Comparison of ENCODE assay signal across 23 mouse cellular contexts in the genomic region with DNA sequence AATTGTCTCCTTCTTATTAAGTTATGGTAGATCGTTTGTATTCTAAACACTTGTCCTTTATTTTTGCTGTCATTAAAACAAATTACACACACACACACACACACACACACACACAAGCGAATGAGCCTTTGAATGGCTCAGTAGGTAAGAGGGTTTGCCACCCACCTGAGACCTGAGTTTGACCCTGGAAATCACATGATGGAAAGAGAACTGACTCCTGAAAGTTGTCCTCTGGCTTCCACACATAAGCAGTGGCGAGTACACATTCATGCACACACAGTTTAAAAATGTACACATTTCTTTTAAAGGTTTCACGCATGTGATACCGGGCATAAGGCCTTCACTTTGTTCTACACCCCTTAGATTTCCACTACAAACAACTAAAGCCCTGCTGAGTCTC. TPM values are rescaled to one million over a fixed set of nuclear protein-coding genes. Genes with fewer than 3 reads are reported as not detected.
DNase-seq lines count a peak whose midpoint lies in the region; ATAC-seq and TF ChIP-seq lines count a peak whose summit lies in the region.
"Had no signal": no experiment of that assay in that cellular context is flagged by ENCODE, and none has a peak within 500 bp of the region (broad histone marks: within the 10 kb centered on the region; RNA-seq: fewer than 3 reads in every experiment).

No protein-coding gene starts in this region.

- 0 out of 2 replicates have a peak, but pooled peaks cover 7% of the 10 kb centered on the region for H3K4me1 ChIP-seq in embryonic facial prominence, embryonic 12.5 days
- H3K4me1 ChIP-seq in embryonic facial prominence, embryonic 10.5 days, result no peaks in the 10 kb centered on the region
- peaks cover 26% of the 10 kb centered on the region for H3K4me1 ChIP-seq in forebrain, embryonic 15.5 days
- H3K4me1 ChIP-seq in forebrain, embryonic 10.5 days, result no peaks in the 10 kb centered on the region
- H3K4me1 ChIP-seq in midbrain, embryonic 11.5 days (ENCODE audit: control insufficient read depth, insufficient read depth, low read length), result peaks cover 8% of the 10 kb centered on the region
- no peaks in the 10 kb centered on the region for H3K4me1 ChIP-seq in midbrain, postnatal 0 days (ENCODE audit: insufficient read depth, low read length)
- no peaks in the 10 kb centered on the region for H3K4me1 ChIP-seq in E14TG2a.4 (replicated peaks; ENCODE audit: low read depth, low read length)
- H3K4me1 ChIP-seq: embryonic facial prominence, embryonic 15.5 days; intestine, embryonic 15.5 days had no signal

- peaks cover 41% of the 10 kb centered on the region for H3K36me3 ChIP-seq in embryonic facial prominence, embryonic 12.5 days
- H3K36me3 ChIP-seq in embryonic facial prominence, embryonic 10.5 days (replicated peaks), result peaks cover 77% of the 10 kb centered on the region
- H3K36me3 ChIP-seq in forebrain, embryonic 15.5 days, result peaks cover 19% of the 10 kb centered on the region
- H3K36me3 ChIP-seq in forebrain, embryonic 10.5 days (replicated peaks), result peaks cover 76% of the 10 kb centered on the region
- H3K36me3 ChIP-seq in midbrain, embryonic 11.5 days (ENCODE audit: control insufficient read depth, insufficient read depth, low read length), result peaks cover 2% of the 10 kb centered on the region; the same call in 1 of the 2 replicates
- no peaks in the 10 kb centered on the region; the same call in 1 of the 2 replicates for H3K36me3 ChIP-seq in midbrain, postnatal 0 days (ENCODE audit: insufficient read depth, low read length)
- H3K36me3 ChIP-seq in E14TG2a.4 (ENCODE audit: insufficient read depth, low read length), result peaks cover 48% of the 10 kb centered on the region

- no peak overlapping the region for H3K9ac ChIP-seq in embryonic facial prominence, embryonic 12.5 days
- no peak overlapping the region for H3K9ac ChIP-seq in forebrain, embryonic 15.5 days (replicated peaks)
- H3K9ac ChIP-seq in midbrain, embryonic 11.5 days (ENCODE audit: low read length), result no peak overlapping the region
- no peak overlapping the region for H3K9ac ChIP-seq in midbrain, postnatal 0 days (replicated peaks; ENCODE audit: low read length, poor library complexity, severe bottlenecking)
- H3K9ac ChIP-seq: embryonic facial prominence, embryonic 15.5 days; hindbrain, embryonic 13.5 days; intestine, embryonic 15.5 days had no signal

- no peak for DNase-seq in embryonic facial prominence, embryonic 10.5 days (ENCODE audit: low spot score)
- DNase-seq in forebrain, embryonic 10.5 days (ENCODE audit: extremely low spot score, low spot score), result no peak
- peak; percentile 72 for DNase-seq in midbrain, embryonic 11.5 days (ENCODE audit: low spot score, missing footprints)
- no peak for DNase-seq in midbrain, postnatal 0 days (ENCODE audit: low spot score)
- no peak for DNase-seq in spleen, postnatal 14 days (ENCODE audit: low spot score in 2 of 2)
- DNase-seq: adrenal gland, postnatal 10 days; adrenal gland, postnatal 36 days; cerebellum, adult 18-20 months; cerebellum, adult 9-10 months; cerebellum, postnatal 14 days; gastrocnemius, postnatal 10 days; gastrocnemius, postnatal 36 days; kidney, adult 18-20 months had no signal

- TF ChIP-seq CTCF in midbrain, postnatal 0 days (IDR thresholded peaks at IDR 0.05), result no peak
- TF ChIP-seq CTCF in E14TG2a.4 (conservative IDR thresholded peaks at IDR 0.05; ENCODE audit: low read length), result no peak

- ATAC-seq in embryonic facial prominence, embryonic 12.5 days (ENCODE audit: insufficient number of reproducible peaks, insufficient read depth, low FRiP score, low TSS enrichment), result no peak
- ATAC-seq in forebrain, embryonic 15.5 days (replicated peaks), result no peak
- no peak for ATAC-seq in midbrain, embryonic 11.5 days (ENCODE audit: low FRiP score)
- no peak for ATAC-seq in midbrain, postnatal 0 days (ENCODE audit: low FRiP score)
- ATAC-seq: hindbrain, embryonic 16.5 days; intestine, embryonic 15.5 days; Patski had no signal

- 0 out of 2 replicates have a peak overlapping the region, but pooled peaks have one; percentile 54 for H3K27ac ChIP-seq in embryonic facial prominence, embryonic 12.5 days
- H3K27ac ChIP-seq in embryonic facial prominence, embryonic 10.5 days (replicated peaks), result no peak overlapping the region
- peak overlapping the region; percentile 82 for H3K27ac ChIP-seq in forebrain, embryonic 15.5 days (replicated peaks)
- no peak overlapping the region for H3K27ac ChIP-seq in forebrain, embryonic 10.5 days
- H3K27ac ChIP-seq in midbrain, embryonic 11.5 days (ENCODE audit: low read depth, low read length), result no peak overlapping the region
- no peak overlapping the region for H3K27ac ChIP-seq in midbrain, postnatal 0 days (ENCODE audit: low read depth, low read length)
- H3K27ac ChIP-seq: embryonic facial prominence, embryonic 15.5 days; hindbrain, embryonic 10.5 days; intestine, embryonic 15.5 days had no signal

- no peak overlapping the region for H3K4me3 ChIP-seq in embryonic facial prominence, embryonic 12.5 days
- no peak overlapping the region for H3K4me3 ChIP-seq in embryonic facial prominence, embryonic 10.5 days
- H3K4me3 ChIP-seq in forebrain, embryonic 15.5 days, result no peak overlapping the region
- no peak overlapping the region for H3K4me3 ChIP-seq in forebrain, embryonic 10.5 days
- H3K4me3 ChIP-seq in midbrain, embryonic 11.5 days (ENCODE audit: low read depth, low read length), result no peak overlapping the region
- H3K4me3 ChIP-seq in midbrain, postnatal 0 days (ENCODE audit: low read depth, low read length), result no peak overlapping the region
- H3K4me3 ChIP-seq in E14TG2a.4 (replicated peaks; ENCODE audit: low read length), result peak overlapping the region; percentile 37; the same call in 1 of the 2 replicates
- H3K4me3 ChIP-seq: embryonic facial prominence, embryonic 15.5 days; hindbrain, embryonic 10.5 days; hindbrain, embryonic 13.5 days; intestine, embryonic 15.5 days had no signal

- H3K4me2 ChIP-seq in embryonic facial prominence, embryonic 12.5 days (replicated peaks), result no peak overlapping the region
- no peak overlapping the region for H3K4me2 ChIP-seq in forebrain, embryonic 15.5 days (replicated peaks)
- no peak overlapping the region for H3K4me2 ChIP-seq in midbrain, embryonic 11.5 days
- no peak overlapping the region for H3K4me2 ChIP-seq in midbrain, postnatal 0 days (ENCODE audit: low read depth, low read length, poor library complexity, severe bottlenecking)
- H3K4me2 ChIP-seq: embryonic facial prominence, embryonic 15.5 days; heart, embryonic 11.5 days; hindbrain, embryonic 13.5 days; intestine, embryonic 15.5 days had no signal

- no peaks in the 10 kb centered on the region for H3K27me3 ChIP-seq in embryonic facial prominence, embryonic 12.5 days
- no peaks in the 10 kb centered on the region for H3K27me3 ChIP-seq in embryonic facial prominence, embryonic 10.5 days (replicated peaks; ENCODE audit: low read depth, poor library complexity, severe bottlenecking)
- H3K27me3 ChIP-seq in forebrain, embryonic 15.5 days, result no peaks in the 10 kb centered on the region
- H3K27me3 ChIP-seq in forebrain, embryonic 10.5 days (ENCODE audit: poor library complexity, severe bottlenecking), result no peaks in the 10 kb centered on the region
- H3K27me3 ChIP-seq in midbrain, embryonic 11.5 days (ENCODE audit: control insufficient read depth, insufficient read depth, low read length), result no peaks in the 10 kb centered on the region
- no peaks in the 10 kb centered on the region for H3K27me3 ChIP-seq in midbrain, postnatal 0 days (ENCODE audit: insufficient read depth, low read length)
- no peaks in the 10 kb centered on the region for H3K27me3 ChIP-seq in E14TG2a.4 (ENCODE audit: insufficient read depth, low read length)
- H3K27me3 ChIP-seq: embryonic facial prominence, embryonic 15.5 days; hindbrain, embryonic 13.5 days; intestine, embryonic 15.5 days; Patski had no signal

- H3K9me3 ChIP-seq in embryonic facial prominence, embryonic 12.5 days, result no peaks in the 10 kb centered on the region
- H3K9me3 ChIP-seq in embryonic facial prominence, embryonic 10.5 days, result no peaks in the 10 kb centered on the region; the same call in 1 of the 2 replicates
- H3K9me3 ChIP-seq in forebrain, embryonic 15.5 days, result no peaks in the 10 kb centered on the region
- H3K9me3 ChIP-seq in forebrain, embryonic 10.5 days, result no peaks in the 10 kb centered on the region; the same call in 1 of the 2 replicates
- H3K9me3 ChIP-seq in midbrain, embryonic 11.5 days (ENCODE audit: control insufficient read depth, low read length), result no peaks in the 10 kb centered on the region
- H3K9me3 ChIP-seq in midbrain, postnatal 0 days (ENCODE audit: low read length), result no peaks in the 10 kb centered on the region
- H3K9me3 ChIP-seq in E14TG2a.4 (ENCODE audit: low read length), result peaks cover 54% of the 10 kb centered on the region
- H3K9me3 ChIP-seq: embryonic facial prominence, embryonic 15.5 days; hindbrain, embryonic 13.5 days; intestine, embryonic 15.5 days had no signal

- WGBS in embryonic facial prominence, embryonic 12.5 days, result 90% methylated on average over 5 of the region's 5 CpGs
- WGBS in embryonic facial prominence, embryonic 10.5 days, result 96% methylated on average over 5 of the region's 5 CpGs
- 60% methylated on average over 5 of the region's 5 CpGs for WGBS in forebrain, embryonic 15.5 days
- WGBS in forebrain, embryonic 10.5 days, result 94% methylated on average over 5 of the region's 5 CpGs
- 96% methylated on average over 5 of the region's 5 CpGs for WGBS in midbrain, embryonic 11.5 days
- 79% methylated on average over 5 of the region's 5 CpGs for WGBS in midbrain, postnatal 0 days

RNA-seq across cellular contexts. Expression of a gene that starts 20.7 kb away (rescaled TPM):
- 4.4 and 4.8 TPM in 2 replicates for polyA plus RNA-seq in embryonic facial prominence, embryonic 12.5 days (2016; fragmentation: Nextera tagmentation; extraction: Ambion mirVana)
- 3.2 and 4.0 TPM in 2 replicates for polyA plus RNA-seq in embryonic facial prominence, embryonic 10.5 days (2016; fragmentation: Nextera tagmentation; extraction: Ambion mirVana)
- polyA plus RNA-seq in forebrain, embryonic 15.5 days (2015; fragmentation: Nextera tagmentation; extraction: Ambion mirVana), result 10.9 and 11.4 TPM in 2 replicates
- polyA plus RNA-seq in forebrain, embryonic 10.5 days (2016; fragmentation: Nextera tagmentation; extraction: Ambion mirVana), result 2.1 and 3.0 TPM in 2 replicates
- 4.6 and 5.0 TPM in 2 replicates for polyA plus RNA-seq in midbrain, embryonic 11.5 days (2014; fragmentation: Nextera tagmentation; extraction: Ambion mirVana)
- 48.1 and 66.2 TPM in 2 replicates for total RNA-seq in midbrain, postnatal 0 days (2014; rRNA removed)
- 8.6 and 10.1 TPM in 2 replicates for polyA plus RNA-seq in midbrain, postnatal 0 days (2015; fragmentation: Nextera tagmentation; extraction: Ambion mirVana)

RNA-seq across cellular contexts. Expression of a gene that starts 57.5 kb away (rescaled TPM):
- 15.3 and 17.0 TPM in 2 replicates for polyA plus RNA-seq in embryonic facial prominence, embryonic 12.5 days (2016; fragmentation: Nextera tagmentation; extraction: Ambion mirVana)
- 19.0 and 21.2 TPM in 2 replicates for polyA plus RNA-seq in embryonic facial prominence, embryonic 10.5 days (2016; fragmentation: Nextera tagmentation; extraction: Ambion mirVana)
- 16.4 and 17.6 TPM in 2 replicates for polyA plus RNA-seq in forebrain, embryonic 15.5 days (2015; fragmentation: Nextera tagmentation; extraction: Ambion mirVana)
- polyA plus RNA-seq in forebrain, embryonic 10.5 days (2016; fragmentation: Nextera tagmentation; extraction: Ambion mirVana), result 19.5 and 20.9 TPM in 2 replicates
- polyA plus RNA-seq in midbrain, embryonic 11.5 days (2014; fragmentation: Nextera tagmentation; extraction: Ambion mirVana), result 12.3 and 13.6 TPM in 2 replicates
- 19.0 and 41.0 TPM in 2 replicates for total RNA-seq in midbrain, postnatal 0 days (2014; rRNA removed)
- 6.6 and 9.6 TPM in 2 replicates for polyA plus RNA-seq in midbrain, postnatal 0 days (2015; fragmentation: Nextera tagmentation; extraction: Ambion mirVana)

RNA-seq across cellular contexts. Expression of a gene that starts 57.7 kb away (rescaled TPM):
- 17.2 and 18.1 TPM in 2 replicates for polyA plus RNA-seq in embryonic facial prominence, embryonic 12.5 days (2016; fragmentation: Nextera tagmentation; extraction: Ambion mirVana)
- 20.9 and 25.2 TPM in 2 replicates for polyA plus RNA-seq in embryonic facial prominence, embryonic 10.5 days (2016; fragmentation: Nextera tagmentation; extraction: Ambion mirVana)
- polyA plus RNA-seq in forebrain, embryonic 15.5 days (2015; fragmentation: Nextera tagmentation; extraction: Ambion mirVana), result 19.0 and 22.6 TPM in 2 replicates
- 24.9 and 25.7 TPM in 2 replicates for polyA plus RNA-seq in forebrain, embryonic 10.5 days (2016; fragmentation: Nextera tagmentation; extraction: Ambion mirVana)
- 22.0 and 23.9 TPM in 2 replicates for polyA plus RNA-seq in midbrain, embryonic 11.5 days (2014; fragmentation: Nextera tagmentation; extraction: Ambion mirVana)
- total RNA-seq in midbrain, postnatal 0 days (2014; rRNA removed), result 9.0 and 9.4 TPM in 2 replicates
- 7.8 TPM in 2 replicates for polyA plus RNA-seq in midbrain, postnatal 0 days (2015; fragmentation: Nextera tagmentation; extraction: Ambion mirVana)

Comparison
In these comparisons a context has a peak if more than half of its experiments do, and no peak if none do; other contexts are left out.
1. H3K27ac ChIP-seq: peak in embryonic facial prominence, embryonic 12.5 days (single experiment) and forebrain, embryonic 15.5 days (single experiment); none in embryonic facial prominence, embryonic 10.5 days (single experiment), forebrain, embryonic 10.5 days (single experiment), midbrain, embryonic 11.5 days (single experiment) and midbrain, postnatal 0 days (single experiment).